Mouse (Mus musculus): ENCODE data around the gene Aida.
"Not testable (repeated sequence)": the region's sequence is repeated elsewhere in the genome, so short reads cannot be mapped to it uniquely, and the experiment has no call there.

Gene Aida

DNA sequence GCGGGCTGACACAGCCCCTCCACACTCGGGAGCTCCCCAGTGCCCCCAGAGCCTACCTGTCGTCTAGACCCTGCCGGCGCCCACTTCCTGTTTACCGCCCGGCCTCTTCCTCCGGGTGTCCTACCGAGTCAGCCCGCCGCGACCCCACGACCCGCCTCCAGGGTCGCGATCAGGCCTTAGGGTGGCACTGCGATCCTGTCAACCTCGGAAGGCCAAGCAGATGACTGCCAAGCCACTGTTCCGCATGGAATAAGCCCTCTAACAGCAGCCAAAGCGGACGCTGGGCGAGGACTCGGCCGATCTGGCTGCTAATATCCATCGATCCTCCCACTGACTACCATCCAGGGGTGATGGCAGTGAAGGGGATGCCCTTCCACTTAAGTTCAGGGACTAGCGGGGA is at the start of gene Aida:
Aida (plus strand) TSS at position 126 of the 400 bp plus-strand sequence.
- no peak for DNase-seq (ENCODE audit: low read depth)

DNA sequence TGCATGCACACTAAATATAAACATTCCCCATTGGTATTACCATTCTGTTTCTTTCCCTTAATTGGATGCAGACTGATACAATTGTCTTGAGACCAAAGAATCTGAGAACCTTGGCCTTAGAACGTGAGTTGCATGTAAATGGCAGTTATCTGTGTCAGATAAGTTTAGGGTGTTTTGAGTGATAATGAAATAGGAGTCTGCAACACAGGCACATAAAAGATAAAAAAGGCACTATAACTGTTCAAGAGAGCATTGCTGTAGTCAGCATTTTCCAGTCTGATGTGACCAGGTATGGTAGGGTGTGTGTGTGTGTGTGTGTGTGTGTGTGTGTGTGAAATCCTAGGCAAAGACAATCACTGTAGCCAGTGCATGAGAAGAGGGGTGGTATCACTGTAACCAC is 48.2 kb upstream of the Aida start:
- DNase-seq (ENCODE audit: low read depth) = no peak

DNA sequence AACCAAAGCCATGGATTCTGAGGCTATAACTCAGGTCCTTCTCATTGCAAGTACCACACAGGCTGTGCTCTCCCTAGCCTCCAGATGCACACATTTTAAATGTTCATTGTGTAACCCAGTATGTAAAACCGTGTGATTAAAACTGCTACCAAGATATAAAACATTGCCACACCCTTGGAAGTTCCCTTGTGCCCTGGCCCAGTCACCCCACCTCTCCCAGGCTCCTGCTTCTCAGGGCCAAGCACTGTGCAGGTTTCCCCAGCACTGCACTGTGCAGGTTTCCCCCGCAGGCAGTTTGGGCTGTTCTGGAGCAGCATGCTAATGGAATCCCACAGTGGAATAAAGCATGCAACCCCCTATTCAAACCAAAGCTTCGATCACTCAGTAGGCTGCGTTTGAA is 45.8 kb upstream of the Aida start:
- DNase-seq (ENCODE audit: low read depth) = no peak

DNA sequence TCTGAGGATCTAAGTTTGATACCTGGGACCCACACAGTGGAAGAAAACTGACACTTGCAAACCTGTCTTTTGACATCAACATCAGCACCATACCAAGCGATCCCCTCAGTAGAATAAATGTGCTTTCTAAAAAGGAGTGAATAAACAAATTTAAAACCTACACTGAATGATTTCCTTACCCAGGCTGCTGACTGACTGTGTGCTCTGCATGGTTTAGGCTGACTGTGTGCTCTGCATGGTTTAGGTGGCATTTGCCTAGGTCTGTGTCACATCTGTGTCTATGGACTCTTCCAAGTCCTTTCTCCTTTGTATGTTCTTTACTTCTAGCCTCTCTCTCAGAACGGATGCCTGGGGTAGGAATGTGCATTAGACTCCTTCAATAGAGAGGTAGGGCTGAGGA is 44.6 kb upstream of the Aida start:
- no peak for DNase-seq (ENCODE audit: low read depth)

DNA sequence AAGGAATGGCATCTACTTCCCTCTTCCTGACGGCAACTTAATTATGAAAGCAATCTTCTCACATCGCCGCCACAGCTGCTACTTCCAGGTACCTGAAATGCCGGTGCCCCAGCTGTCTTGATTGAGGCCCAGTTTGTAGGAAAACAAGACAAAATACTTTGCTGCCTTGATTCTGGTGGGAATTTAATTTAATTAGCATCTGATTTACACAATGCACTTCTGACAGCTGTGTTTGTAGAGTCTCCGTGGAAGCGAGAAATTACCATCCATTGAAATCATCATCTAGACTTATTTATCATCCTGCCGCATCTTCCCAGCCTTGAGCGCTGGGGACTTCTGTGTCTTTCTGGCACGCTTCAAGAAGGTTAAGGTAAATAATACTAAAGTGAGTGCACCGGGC is 43.8 kb upstream of the Aida start:
- DNase-seq (ENCODE audit: low read depth) = no peak

DNA sequence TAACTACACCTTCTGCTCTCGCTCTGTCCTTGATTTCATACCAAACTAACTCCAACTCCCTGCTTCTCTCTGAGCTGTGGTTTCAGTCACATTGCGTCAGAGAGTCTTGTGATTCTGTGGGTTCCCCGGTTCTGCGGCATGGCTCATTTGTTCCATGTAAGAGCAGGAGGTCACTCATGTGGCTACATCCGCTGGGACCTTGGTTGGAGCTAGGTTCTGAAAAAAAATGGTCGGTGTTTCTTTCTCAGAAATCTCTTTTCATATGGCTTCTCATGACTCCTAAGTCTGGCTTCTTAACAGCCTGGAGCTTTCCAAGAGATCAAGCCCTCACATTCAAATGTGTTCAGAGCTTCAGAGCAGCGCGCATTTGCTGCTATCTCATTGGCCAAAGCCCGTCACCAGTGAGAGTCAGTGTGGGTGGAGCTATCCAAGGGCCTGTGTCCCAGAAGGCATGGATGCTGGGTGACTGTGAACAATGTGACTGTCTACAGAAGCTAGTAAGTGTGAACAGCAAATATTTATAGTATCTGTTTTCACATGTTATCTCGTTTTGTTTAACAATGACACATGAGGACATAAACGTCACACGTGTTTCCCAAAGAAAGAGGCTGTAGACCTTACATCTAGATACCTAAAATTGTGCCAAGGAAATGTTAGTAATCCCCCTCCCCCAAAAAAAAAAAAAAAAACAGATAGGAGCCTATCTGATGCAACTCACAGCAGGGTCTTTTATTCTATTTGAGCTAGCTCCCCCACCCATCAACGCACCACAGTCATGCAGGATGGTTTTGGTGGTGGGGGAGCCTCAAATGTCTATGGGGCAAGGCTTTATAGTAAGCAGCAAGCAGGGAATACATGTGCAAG is 32.0 kb upstream of the Aida start:
- DNase-seq (ENCODE audit: low read depth) = peak; percentile 30

DNA sequence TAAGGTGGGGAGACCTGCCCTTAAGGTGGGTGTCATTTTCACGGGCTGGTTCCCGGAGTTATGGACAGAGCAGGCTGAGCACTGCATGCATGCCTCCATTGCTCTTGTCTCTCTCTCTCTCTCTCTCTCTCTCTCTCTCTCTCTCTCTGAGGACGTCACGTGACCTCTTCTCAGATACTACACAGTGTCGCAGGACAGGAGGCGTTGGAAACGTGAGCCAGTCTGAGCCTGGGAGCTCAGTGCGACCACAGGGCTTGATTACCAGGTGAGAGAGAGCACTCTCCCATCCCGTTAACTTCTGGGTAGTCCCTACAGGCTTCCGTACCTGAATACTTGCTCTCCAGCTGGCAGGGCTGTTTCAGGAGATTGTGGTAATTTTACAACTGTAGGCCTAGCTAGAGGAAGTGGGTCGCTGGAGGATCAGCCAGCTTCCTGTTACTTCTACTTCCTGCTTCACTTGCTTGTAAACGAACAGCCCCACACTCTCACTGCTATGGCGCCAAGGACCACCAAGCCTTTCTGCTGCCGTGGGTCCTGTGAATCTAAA is 30.4 kb upstream of the Aida start:
- no peak for DNase-seq (ENCODE audit: low read depth)

DNA sequence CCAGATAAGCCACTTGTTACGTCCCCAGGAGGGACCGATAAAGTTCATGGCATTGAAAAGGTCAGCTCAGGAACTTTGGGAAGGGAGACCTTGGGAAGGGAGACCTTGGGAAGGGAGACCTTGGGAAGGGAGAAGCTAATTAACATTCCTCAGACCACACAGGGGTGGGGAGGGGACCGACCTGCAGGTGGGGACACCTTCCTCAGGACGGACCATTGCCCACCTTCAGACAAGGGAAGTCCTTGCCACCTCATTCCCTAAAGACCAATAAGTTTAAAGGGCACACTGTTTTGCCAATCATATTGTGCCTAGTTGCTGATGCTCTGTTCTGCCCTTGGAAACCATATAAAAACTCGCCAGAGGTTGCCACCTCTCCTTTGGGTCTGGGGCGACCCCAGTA is 28.7 kb upstream of the Aida start:
- DNase-seq (ENCODE audit: low read depth) = no peak

DNA sequence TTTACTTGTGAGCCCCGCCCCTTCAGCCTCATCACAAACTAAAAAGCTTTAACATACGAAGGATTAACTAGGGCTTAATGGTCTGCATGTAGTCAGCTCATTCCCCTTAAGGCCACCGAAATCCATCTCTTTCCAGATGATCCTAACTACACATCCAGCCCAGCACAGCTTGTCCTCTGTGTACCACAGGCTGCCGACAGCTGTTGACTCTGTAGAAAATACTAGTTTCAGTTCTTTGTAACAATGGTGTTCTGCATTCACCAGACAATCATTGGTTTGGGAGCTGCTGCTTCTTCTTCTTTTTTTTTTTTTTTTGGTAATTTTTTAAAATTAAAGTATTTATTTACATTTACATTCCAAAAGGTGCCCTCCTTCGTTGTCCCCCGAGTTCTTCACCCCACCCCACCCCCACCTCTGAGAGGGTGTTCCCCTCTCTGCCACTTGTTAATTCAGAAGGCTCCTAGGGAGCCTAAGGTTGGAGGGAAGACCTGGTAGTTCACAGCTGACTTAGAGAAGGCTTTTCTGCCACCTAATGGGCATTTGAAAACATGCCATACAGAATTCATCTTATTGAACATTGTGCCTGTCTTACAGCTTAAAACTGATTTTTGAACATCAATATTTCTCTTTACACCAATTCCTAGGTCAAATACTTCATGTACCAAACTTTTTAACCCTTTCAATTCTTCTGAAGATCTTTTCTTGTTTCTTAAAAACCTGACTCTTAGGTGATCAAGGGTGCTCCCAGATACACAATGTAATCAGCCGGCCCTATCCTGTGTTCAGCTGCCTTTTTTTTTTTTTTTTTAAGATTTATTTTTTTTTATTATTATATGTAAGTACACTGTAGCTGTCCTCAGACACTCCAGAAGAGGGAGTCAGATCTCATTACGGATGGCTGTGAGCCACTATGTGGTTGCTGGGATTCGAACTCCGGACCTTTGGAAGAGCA is 23.2 kb upstream of the Aida start:
- DNase-seq (ENCODE audit: low read depth) = no peak

DNA sequence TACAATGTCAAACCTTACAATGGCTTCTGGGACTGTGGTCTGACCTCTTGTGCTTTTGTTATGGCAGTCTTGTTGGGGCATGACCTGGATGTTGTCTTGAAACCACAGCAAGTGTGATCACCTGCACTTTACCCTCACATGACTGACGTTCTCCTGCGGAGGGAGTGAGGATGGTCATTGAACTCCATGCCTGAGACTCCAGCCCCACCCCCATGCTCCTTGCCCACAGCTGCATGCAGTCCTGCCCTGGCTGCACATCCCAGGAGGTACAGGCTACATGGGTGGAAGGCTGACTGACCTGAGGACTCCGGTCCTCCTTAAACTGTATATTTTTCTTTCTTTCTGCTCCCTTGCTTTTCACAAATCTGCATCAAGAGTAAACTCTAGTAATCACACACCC is 22.0 kb upstream of the Aida start:
- no peak for DNase-seq (ENCODE audit: low read depth)

DNA sequence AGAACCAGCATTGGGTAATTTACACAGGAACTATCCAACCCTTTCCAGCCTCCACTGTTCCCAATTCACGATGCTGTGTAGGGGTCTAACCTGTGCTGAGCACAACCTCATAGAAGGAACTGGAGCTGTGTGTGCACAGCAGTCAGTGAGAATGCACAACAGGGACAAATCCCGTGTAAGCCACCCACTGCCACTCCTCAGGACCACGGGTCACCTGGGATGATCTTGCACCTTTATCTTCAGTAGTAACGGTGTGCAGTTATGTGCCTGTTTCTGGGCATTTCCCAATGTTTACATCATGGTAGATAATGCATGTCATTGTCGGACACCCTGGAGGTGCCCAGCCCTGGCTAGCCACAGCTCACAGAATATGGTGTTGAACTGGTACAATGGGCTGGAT is 20.6 kb upstream of the Aida start:
- no peak for DNase-seq (ENCODE audit: low read depth)

DNA sequence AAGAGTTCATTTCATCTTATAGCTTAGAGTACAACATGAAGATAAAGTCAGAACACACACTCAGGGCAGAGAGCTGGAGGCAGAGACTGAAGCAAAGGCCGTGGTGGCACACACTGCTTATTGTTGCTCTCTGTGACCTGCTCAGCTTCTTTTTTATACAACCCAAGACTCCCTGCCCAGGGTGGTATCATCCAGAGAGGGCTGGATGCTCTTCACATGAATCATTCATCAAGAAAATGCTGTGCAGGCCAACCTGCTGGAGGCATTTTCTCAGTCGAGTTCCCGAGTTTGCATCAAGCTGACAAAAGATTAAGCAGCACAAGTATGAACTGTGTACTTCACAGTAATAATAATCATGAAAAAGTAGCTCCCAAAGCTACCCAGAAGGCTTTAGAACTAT is 8.0 kb upstream of the Aida start:
- DNase-seq (ENCODE audit: low read depth) = no peak

DNA sequence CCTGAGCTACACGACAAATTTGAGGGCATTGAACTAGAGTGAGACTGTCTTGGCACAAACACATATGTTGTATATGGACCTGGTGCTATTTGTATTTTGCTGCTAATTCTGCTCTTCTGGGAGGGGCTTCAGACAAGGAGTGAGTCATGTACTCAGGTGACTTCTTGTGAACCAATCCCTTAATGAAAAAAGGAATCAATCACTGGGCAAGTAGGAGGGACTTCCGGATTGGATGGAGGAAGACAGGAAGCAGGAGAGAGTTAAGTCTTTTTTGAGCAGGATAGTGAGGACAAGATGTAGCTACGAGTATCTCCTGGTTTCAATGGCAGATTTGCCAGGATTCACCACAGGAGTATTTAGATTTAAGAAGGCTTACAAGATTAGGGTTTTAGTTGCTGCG is 6.8 kb upstream of the Aida start:
- no peak for DNase-seq (ENCODE audit: low read depth)

DNA sequence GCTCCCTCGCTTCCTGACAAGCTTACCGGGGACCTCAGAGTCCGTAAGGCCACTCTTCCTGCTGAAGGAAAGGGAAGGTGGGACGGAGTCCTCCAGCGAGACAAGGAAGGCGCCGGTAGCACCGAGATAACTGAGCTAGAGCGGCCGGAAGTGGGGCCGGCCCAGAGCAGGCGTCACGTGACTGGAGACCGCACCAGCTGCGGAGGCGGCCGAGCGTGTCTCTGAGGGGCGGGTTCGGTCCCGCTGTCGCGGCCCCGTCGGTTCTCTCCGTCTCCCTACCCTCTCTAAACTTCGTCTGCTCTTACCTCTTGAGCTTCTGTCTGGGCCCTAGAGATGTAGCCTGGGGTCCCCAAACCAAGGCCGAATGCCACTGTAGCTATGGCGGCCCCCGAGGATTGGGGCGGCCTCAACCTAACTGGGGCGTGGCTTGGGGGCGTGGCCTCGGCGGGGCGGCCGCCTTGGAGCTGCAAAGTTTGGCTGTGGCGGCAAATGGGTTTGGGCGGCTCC is 540 bp downstream of the Aida start, which contains the start of gene Brox:
Brox (minus strand) TSS at position 393 of the 507 bp plus-strand sequence.
- peak; percentile 81 for DNase-seq (ENCODE audit: low read depth)

DNA sequence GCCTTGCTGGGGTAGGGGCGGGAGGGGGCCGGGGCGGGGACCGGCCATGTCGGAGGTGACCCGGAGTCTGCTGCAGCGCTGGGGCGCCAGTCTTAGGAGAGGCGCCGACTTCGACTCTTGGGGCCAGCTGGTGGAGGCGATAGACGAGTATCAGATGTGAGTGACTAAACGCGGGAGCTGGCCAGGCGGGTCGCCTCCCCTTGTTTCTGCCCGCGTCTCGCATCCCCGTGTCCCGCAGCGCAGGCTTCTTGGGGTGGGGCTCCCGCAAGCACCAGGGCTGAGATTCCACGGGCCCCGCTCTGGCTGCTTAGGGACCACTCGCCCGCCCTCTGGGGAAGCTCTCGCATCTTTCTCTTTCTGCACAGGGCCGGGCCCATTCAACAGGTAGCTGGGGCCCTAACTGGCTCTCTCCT is 1.1 kb downstream of the Aida start:
- DNase-seq (ENCODE audit: low read depth) = no peak

DNA sequence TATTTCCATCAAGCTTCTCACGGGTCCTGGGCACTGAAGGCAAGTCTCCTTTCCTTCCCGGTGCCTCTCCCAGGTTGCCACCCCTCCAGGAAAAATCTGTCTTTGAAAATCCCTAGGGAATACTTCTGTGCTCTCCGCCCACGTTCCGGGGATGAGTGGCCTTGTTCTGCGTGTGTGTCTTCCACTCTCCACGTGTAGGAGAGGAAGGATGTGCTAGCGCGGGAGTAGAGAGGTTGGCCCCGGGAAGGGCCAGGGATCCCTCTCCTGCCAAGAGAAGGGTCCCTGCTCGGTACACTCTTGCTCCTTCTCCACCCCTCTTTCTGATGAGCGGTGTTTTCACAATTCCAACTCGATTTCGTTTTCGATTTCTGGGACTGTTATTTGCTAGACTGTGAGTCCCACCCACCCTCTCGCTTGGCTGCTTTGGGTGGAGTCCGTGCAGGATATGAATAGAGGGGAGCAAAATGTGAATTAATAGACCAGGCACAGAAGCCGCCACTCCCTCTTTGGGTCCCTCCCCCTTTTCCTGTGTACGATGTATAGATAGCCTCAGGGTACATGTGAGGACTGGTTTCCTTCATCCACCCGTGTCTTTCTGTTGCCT is 1.6 kb downstream of the Aida start:
- peak; percentile 58 for DNase-seq (ENCODE audit: low read depth)

DNA sequence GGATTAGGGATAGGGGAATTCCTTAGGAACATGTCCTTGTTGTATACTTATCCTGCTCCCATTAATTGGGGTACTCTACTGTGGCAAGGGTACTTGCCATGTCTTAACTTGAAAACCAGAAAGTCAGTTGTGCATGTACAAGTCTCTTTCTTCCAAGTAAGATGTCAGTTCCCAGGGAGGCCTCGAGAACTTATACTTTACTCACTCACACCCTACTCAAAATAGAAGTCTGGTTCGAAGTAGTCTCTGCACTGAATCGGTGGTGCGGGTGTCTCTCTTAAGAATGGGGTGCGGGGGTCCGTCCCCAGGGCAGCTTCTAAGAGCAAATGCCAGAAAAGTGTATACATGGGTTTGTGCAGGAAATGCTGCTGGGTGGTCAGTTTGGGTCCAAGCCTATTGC is 2.8 kb downstream of the Aida start:
- DNase-seq (ENCODE audit: low read depth) = peak; percentile 99

DNA sequence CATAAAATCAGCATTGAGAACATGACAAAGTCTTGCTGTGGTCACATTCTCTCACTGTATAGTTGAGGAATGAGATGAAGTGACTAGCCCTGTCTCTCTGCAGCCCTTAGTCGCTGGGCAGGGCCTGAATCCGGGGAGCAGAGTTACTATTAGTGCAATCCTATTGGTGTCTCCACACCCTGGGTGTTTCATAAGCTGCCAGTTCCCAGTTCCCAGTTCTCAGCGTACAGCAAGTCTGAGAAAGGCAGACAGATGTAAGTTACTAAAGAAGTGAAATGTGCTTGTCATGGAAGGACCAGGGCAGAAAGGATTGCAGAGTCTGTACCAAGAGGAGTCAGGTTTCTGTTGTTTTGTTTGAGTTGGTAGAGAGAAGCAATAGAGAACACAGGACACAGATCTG is 11.2 kb downstream of the Aida start:
- no peak for DNase-seq (ENCODE audit: low read depth)

DNA sequence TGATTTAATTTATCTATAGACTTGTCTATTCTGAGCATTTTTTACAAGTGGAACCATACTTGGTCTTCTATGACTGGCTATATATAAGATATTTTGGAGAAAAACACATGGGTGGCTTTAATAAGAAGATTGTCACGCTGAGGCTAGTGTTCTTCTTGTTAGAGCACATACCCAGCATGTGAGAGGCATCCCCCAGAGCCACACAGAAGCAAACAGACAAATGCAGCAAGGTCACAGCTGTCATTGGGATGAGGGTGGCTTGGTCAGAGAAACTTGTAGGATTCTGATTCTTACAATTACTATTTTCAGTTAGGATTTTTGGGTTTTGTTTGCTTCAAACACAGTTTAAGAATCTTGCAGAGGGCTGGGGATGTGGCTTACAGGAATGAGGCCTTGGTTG is 12.1 kb downstream of the Aida start:
- DNase-seq (ENCODE audit: low read depth) = no peak

DNA sequence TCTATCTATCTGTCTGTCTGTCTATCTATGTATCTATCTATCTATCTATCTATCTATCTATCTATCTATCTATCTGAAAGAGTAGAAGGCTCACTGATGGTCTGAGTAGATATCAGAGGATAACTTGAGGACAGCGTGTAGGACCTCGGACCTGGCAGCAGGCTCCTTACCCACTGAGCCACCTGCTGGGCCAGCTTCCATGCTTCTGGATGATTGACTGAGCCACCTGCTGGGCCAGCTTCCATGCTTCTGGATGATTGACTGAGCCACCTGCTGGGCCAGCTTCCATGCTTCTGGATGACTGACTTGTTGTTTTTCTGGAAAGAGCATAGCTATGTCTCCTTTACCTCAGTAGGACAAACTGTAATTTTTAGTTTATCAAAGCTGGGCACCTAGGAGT is 13.2 kb downstream of the Aida start:
- DNase-seq (ENCODE audit: low read depth) = not testable (repeated sequence)

DNA sequence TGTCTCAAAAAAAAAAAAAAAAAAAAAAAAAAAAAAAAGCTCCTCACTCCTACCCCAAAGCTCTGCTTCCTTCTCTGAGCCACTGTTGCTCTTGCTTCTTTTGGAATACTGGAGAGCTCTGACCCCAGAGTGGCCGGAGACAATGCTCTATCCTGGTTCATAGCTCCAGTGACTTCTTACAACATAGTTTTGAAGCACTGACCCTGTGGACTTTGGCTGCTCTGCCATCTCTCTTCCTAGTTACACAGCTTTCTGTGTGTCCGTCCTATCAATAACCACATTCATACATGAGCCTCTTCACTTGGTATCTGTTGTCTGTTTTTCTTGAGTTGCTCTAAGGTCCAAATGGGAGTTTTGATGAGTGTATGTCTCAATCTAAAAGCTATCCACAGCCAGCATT is 15.7 kb downstream of the Aida start:
- DNase-seq (ENCODE audit: low read depth) = no peak

DNA sequence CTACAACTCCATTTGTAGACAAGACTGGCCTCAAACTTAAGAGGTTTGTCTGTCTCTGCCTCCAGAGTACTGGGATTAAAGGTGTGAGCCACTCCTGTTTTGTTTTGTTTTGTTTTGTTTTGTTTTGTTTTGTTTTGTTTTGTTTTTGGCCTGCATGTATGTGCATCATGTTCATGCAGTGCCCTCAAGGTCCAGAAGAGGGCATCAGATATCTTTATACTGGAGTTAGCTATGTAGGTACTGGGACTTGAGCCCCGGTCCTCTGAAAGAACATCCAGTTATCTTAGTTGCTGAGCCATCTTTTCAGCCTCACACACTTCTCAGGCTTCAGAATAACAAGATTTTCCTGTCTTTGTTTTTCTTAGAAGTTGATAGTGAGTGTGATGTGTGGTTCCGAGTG is 19.4 kb downstream of the Aida start:
- no peak for DNase-seq (ENCODE audit: low read depth)
